Mouse (Mus musculus): ENCODE data around the gene Samhd1. TPM values are rescaled to one million over a fixed set of nuclear protein-coding genes. Genes with fewer than 3 reads are reported as not detected.

Gene Samhd1
- polyA plus RNA-seq, 1 experiment from 2014 or later = 32.4 TPM

- 75% methylated on average over 7 of the region's 7 CpGs for WGBS
- Histone ChIP-seq H3K4me2 (ENCODE audit: low read depth, low read length) (no peak overlapping the region), H3K36me3 (ENCODE audit: control insufficient read depth, insufficient read depth, low read length) (no peaks in the 10 kb centered on the region), H3K27me3 (ENCODE audit: control insufficient read depth, insufficient read depth, low read depth, low read length) (no peaks in the 10 kb centered on the region), H3K9ac (ENCODE audit: low read length) (no peak overlapping the region), H3K4me1 (replicated peaks; ENCODE audit: control insufficient read depth, insufficient read depth, low read length) (peaks cover 90% of the 10 kb centered on the region), H3K9me3 (ENCODE audit: control insufficient read depth, low read length) (no peaks in the 10 kb centered on the region), H3K27ac (ENCODE audit: low read length) (no peak overlapping the region), H3K4me3 (ENCODE audit: low read length) (no peak overlapping the region)
- no peak for ATAC-seq (ENCODE audit: low read depth)
Measured at GRCm38 (mm10) chr2:157066731-157067430, 68.2 kb downstream of the Samhd1 start.

- no peak for ATAC-seq (ENCODE audit: low read depth)
- Histone ChIP-seq H3K4me3 (ENCODE audit: low read length) (no peak overlapping the region), H3K4me2 (ENCODE audit: low read depth, low read length) (no peak overlapping the region), H3K9ac (ENCODE audit: low read length) (peak overlapping the region; percentile 30; the same call in 1 of the 2 replicates), H3K9me3 (ENCODE audit: control insufficient read depth, low read length) (no peaks in the 10 kb centered on the region), H3K27me3 (ENCODE audit: control insufficient read depth, insufficient read depth, low read depth, low read length) (no peaks in the 10 kb centered on the region), H3K36me3 (ENCODE audit: control insufficient read depth, insufficient read depth, low read length) (no peaks in the 10 kb centered on the region), H3K27ac (ENCODE audit: low read length) (peak overlapping the region; percentile 71), H3K4me1 (replicated peaks; ENCODE audit: control insufficient read depth, insufficient read depth, low read length) (peaks cover 79% of the 10 kb centered on the region)
- WGBS = 34% methylated on average over 7 of the region's 7 CpGs
Measured at GRCm38 (mm10) chr2:157065879-157066226, 69.2 kb downstream of the Samhd1 start.

- 69% methylated on average over 14 of the region's 14 CpGs for whole genome bisulfite sequencing
- Histone ChIP-seq H3K4me3 (ENCODE audit: low read length) (no peak overlapping the region), H3K36me3 (ENCODE audit: control insufficient read depth, insufficient read depth, low read length) (no peaks in the 10 kb centered on the region), H3K9me3 (ENCODE audit: control insufficient read depth, low read length) (no peaks in the 10 kb centered on the region), H3K27me3 (ENCODE audit: control insufficient read depth, insufficient read depth, low read depth, low read length) (no peaks in the 10 kb centered on the region), H3K27ac (ENCODE audit: low read length) (peak overlapping the region; percentile 71), H3K4me2 (ENCODE audit: low read depth, low read length) (no peak overlapping the region), H3K4me1 (replicated peaks; ENCODE audit: control insufficient read depth, insufficient read depth, low read length) (peaks cover 73% of the 10 kb centered on the region), H3K9ac (ENCODE audit: low read length) (peak overlapping the region; percentile 30; the same call in 1 of the 2 replicates)
- 0 out of 2 replicates have a peak, but pooled peaks have one; percentile 10 for ATAC-seq (ENCODE audit: low read depth)
Measured at GRCm38 (mm10) chr2:157064978-157065878, 69.8 kb downstream of the Samhd1 start.

GRCm38 (mm10) chr2:157064136-157064535, 70.9 kb downstream of the Samhd1 start:
- Histone ChIP-seq H3K36me3 (ENCODE audit: control insufficient read depth, insufficient read depth, low read length) (0 out of 2 replicates have a peak, but pooled peaks cover 2% of the 10 kb centered on the region), H3K27me3 (ENCODE audit: control insufficient read depth, insufficient read depth, low read depth, low read length) (no peaks in the 10 kb centered on the region), H3K4me1 (replicated peaks; ENCODE audit: control insufficient read depth, insufficient read depth, low read length) (peaks cover 65% of the 10 kb centered on the region), H3K9me3 (ENCODE audit: control insufficient read depth, low read length) (no peaks in the 10 kb centered on the region), H3K27ac (ENCODE audit: low read length) (peak overlapping the region; percentile 49), H3K4me2 (ENCODE audit: low read depth, low read length) (no peak overlapping the region), H3K9ac (ENCODE audit: low read length) (no peak overlapping the region), H3K4me3 (ENCODE audit: low read length) (no peak overlapping the region)
- 42% methylated on average over 7 of the region's 7 CpGs for whole genome bisulfite sequencing
- ATAC-seq (ENCODE audit: low read depth) = 0 out of 2 replicates have a peak, but pooled peaks have one; percentile 39

- ATAC-seq (ENCODE audit: low read depth) = no peak
Measured at GRCm38 (mm10) chr2:157063241-157063700, 71.8 kb downstream of the Samhd1 start.

GRCm38 (mm10) chr2:157060557-157061305, 74.3 kb downstream of the Samhd1 start:
- ATAC-seq (ENCODE audit: low read depth) = no peak
- H3K36me3 ChIP-seq (ENCODE audit: control insufficient read depth, insufficient read depth, low read length) = 0 out of 2 replicates have a peak, but pooled peaks cover 2% of the 10 kb centered on the region
- H3K4me1 ChIP-seq (replicated peaks; ENCODE audit: control insufficient read depth, insufficient read depth, low read length) = peaks cover 59% of the 10 kb centered on the region
- no peaks in the 10 kb centered on the region for H3K27me3 ChIP-seq (ENCODE audit: control insufficient read depth, insufficient read depth, low read depth, low read length)
- no peak overlapping the region for H3K4me3 ChIP-seq (ENCODE audit: low read length)
- H3K9ac ChIP-seq (ENCODE audit: low read length) = no peak overlapping the region
- 77% methylated on average over 11 of the region's 11 CpGs for whole genome bisulfite sequencing
- no peaks in the 10 kb centered on the region for H3K9me3 ChIP-seq (ENCODE audit: control insufficient read depth, low read length)
- no peak overlapping the region; the same call in 1 of the 2 replicates for H3K27ac ChIP-seq (ENCODE audit: low read length)
- no peak overlapping the region for H3K4me2 ChIP-seq (ENCODE audit: low read depth, low read length)

More at GRCm38 (mm10) chr2:157063241-157063700, 71.8 kb downstream of the Samhd1 start:
- Histone ChIP-seq H3K4me3 (ENCODE audit: low read length) (no peak overlapping the region), H3K9me3 (ENCODE audit: control insufficient read depth, low read length) (no peaks in the 10 kb centered on the region), H3K9ac (ENCODE audit: low read length) (no peak overlapping the region), H3K36me3 (ENCODE audit: control insufficient read depth, insufficient read depth, low read length) (0 out of 2 replicates have a peak, but pooled peaks cover 2% of the 10 kb centered on the region), H3K4me2 (ENCODE audit: low read depth, low read length) (no peak overlapping the region), H3K27me3 (ENCODE audit: control insufficient read depth, insufficient read depth, low read depth, low read length) (no peaks in the 10 kb centered on the region), H3K4me1 (replicated peaks; ENCODE audit: control insufficient read depth, insufficient read depth, low read length) (peaks cover 66% of the 10 kb centered on the region), H3K27ac (ENCODE audit: low read length) (peak overlapping the region; percentile 20; the same call in 1 of the 2 replicates)
- 42% methylated on average over 4 of the region's 4 CpGs for WGBS

- H3K4me3 ChIP-seq (ENCODE audit: low read length) = no peak overlapping the region
- no peak overlapping the region for H3K9ac ChIP-seq (ENCODE audit: low read length)
- ATAC-seq (ENCODE audit: low read depth) = no peak
- peaks cover 57% of the 10 kb centered on the region for H3K4me1 ChIP-seq (replicated peaks; ENCODE audit: control insufficient read depth, insufficient read depth, low read length)
- WGBS = 85% methylated on average over 14 of the region's 14 CpGs
- H3K9me3 ChIP-seq (ENCODE audit: control insufficient read depth, low read length) = no peaks in the 10 kb centered on the region
- no peak overlapping the region for H3K4me2 ChIP-seq (ENCODE audit: low read depth, low read length)
- no peak overlapping the region for H3K27ac ChIP-seq (ENCODE audit: low read length)
- H3K27me3 ChIP-seq (ENCODE audit: control insufficient read depth, insufficient read depth, low read depth, low read length) = no peaks in the 10 kb centered on the region
- H3K36me3 ChIP-seq (ENCODE audit: control insufficient read depth, insufficient read depth, low read length) = 0 out of 2 replicates have a peak, but pooled peaks cover 2% of the 10 kb centered on the region
Measured at GRCm38 (mm10) chr2:157060037-157060436, 75.0 kb downstream of the Samhd1 start.

- H3K4me1 ChIP-seq (replicated peaks; ENCODE audit: control insufficient read depth, insufficient read depth, low read length) = peaks cover 56% of the 10 kb centered on the region
- H3K9ac ChIP-seq (ENCODE audit: low read length) = peak overlapping the region; percentile 3; the same call in 1 of the 2 replicates
- no peak overlapping the region for H3K4me3 ChIP-seq (ENCODE audit: low read length)
- H3K9me3 ChIP-seq (ENCODE audit: control insufficient read depth, low read length) = no peaks in the 10 kb centered on the region
- H3K27me3 ChIP-seq (ENCODE audit: control insufficient read depth, insufficient read depth, low read depth, low read length) = no peaks in the 10 kb centered on the region
- peak overlapping the region; percentile 63 for H3K27ac ChIP-seq (ENCODE audit: low read length)
- ATAC-seq (ENCODE audit: low read depth) = no peak
- 57% methylated on average over 8 of the region's 8 CpGs for WGBS
- H3K4me2 ChIP-seq (ENCODE audit: low read depth, low read length) = 0 out of 2 replicates have a peak overlapping the region, but pooled peaks have one; percentile 7
- H3K36me3 ChIP-seq (ENCODE audit: control insufficient read depth, insufficient read depth, low read length) = 0 out of 2 replicates have a peak, but pooled peaks cover 2% of the 10 kb centered on the region
Measured at GRCm38 (mm10) chr2:157059166-157059565, 75.9 kb downstream of the Samhd1 start.

Data from lung, embryonic 16.5 days (tissue).